Mouse (Mus musculus): ENCODE results near the gene Pgghg. TPM values are rescaled to one million over a fixed set of nuclear protein-coding genes. Genes with fewer than 3 reads are reported as not detected.

The Pgghg gene
- polyA plus RNA-seq, 1 experiment from 2014 or later, result 7.9 TPM

- WGBS (ENCODE audit: insufficient replicate concordance), result 39% methylated on average over 8 of the region's 8 CpGs
- Histone ChIP-seq H3K36me3 (ENCODE audit: control insufficient read depth, insufficient read depth) (no peaks in the 10 kb centered on the region), H3K4me2 (ENCODE audit: low read depth, low read length) (no peak within 1 kb of the TSS), H3K9me3 (replicated peaks; ENCODE audit: control insufficient read depth, low read length) (no peaks in the 10 kb centered on the region), H3K4me1 (ENCODE audit: control insufficient read depth, low read depth, low read length) (peaks cover 8% of the 10 kb centered on the region), H3K9ac (ENCODE audit: low read depth, low read length) (no peak within 1 kb of the TSS), H3K4me3 (ENCODE audit: low read depth, low read length) (no peak within 1 kb of the TSS), H3K27ac (ENCODE audit: low read length) (no peak within 1 kb of the TSS), H3K27me3 (ENCODE audit: control insufficient read depth, insufficient read depth, low read depth, low read length) (peaks cover 43% of the 10 kb centered on the region)
- no peak for ATAC-seq (ENCODE audit: low read depth)
These were observed 20.7 kb upstream of the Pgghg start, which contains the start of gene Nlrp6 for GRCm38 (mm10) chr7:140920418-140921029. Gene Nlrp6, plus strand, starts transcription at chr7:140920902.

DNA sequence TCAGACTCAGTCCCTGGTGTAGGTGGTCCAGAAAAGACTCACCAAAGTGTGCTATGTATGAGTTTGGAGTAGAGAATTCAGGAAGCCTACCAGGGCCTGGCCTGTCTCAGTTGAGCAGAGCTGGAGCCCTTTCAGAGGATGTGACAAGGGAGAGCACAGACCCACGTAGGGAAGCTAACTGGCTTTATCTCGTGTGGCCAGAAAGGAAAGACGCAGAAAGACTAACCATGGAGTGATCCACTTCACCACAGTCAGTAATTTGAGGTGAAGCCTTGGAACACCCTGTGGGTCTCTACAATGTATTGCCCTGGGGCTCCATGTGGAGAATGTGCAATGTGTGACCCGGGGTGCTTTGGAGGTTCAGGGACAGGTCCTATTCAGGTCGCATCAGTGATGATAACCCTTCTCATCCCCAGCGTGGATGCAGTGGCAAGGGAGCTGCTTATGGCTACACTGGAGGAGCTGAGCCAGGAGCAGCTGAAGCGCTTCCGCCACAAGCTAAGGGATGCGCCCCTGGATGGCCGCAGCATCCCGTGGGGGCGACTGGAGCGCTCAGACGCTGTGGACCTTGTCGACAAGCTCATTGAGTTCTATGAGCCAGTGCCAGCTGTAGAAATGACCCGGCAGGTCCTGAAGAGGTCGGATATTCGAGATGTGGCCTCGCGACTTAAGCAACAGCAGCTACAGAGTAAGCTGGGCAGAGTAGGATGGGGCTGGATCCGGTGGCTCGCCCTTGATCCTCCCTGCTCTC lies 19.8 kb upstream of the Pgghg start:
- no peak overlapping the region for H3K27ac ChIP-seq (ENCODE audit: low read length)
- ATAC-seq (ENCODE audit: low read depth), result no peak
- no peak overlapping the region for H3K9ac ChIP-seq (ENCODE audit: low read depth, low read length)
- no peaks in the 10 kb centered on the region for H3K36me3 ChIP-seq (ENCODE audit: control insufficient read depth, insufficient read depth)
- peaks cover 8% of the 10 kb centered on the region for H3K4me1 ChIP-seq (ENCODE audit: control insufficient read depth, low read depth, low read length)
- 25% methylated on average over 22 of the region's 22 CpGs for WGBS (ENCODE audit: insufficient replicate concordance)
- H3K27me3 ChIP-seq (ENCODE audit: control insufficient read depth, insufficient read depth, low read depth, low read length), result peaks cover 43% of the 10 kb centered on the region
- H3K4me3 ChIP-seq (ENCODE audit: low read depth, low read length), result no peak overlapping the region
- H3K9me3 ChIP-seq (replicated peaks; ENCODE audit: control insufficient read depth, low read length), result no peaks in the 10 kb centered on the region
- H3K4me2 ChIP-seq (ENCODE audit: low read depth, low read length), result no peak overlapping the region

DNA sequence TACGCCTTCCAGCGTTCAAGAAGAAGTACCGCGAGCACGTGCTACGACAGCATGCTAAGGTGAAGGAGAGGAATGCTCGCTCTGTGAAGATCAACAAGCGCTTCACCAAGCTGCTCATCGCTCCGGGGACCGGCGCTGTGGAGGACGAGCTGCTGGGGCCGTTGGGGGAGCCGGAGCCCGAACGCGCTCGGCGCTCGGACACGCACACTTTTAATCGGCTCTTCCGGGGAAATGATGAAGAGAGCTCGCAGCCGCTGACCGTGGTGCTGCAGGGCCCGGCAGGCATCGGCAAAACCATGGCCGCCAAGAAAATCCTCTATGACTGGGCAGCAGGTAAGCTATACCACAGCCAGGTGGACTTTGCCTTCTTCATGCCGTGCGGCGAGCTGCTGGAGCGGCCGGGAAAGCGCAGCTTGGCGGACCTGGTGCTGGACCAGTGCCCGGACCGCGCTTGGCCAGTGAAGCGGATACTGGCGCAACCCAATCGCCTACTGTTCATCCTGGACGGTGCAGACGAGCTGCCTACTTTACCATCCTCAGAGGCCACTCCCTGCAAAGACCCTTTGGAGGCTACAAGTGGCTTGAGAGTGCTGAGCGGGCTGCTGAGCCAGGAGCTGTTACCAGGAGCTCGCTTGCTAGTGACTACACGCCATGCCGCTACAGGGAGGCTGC lies 18.7 kb upstream of the Pgghg start:
- Histone ChIP-seq H3K27ac (ENCODE audit: low read length) (no peak overlapping the region), H3K9ac (ENCODE audit: low read depth, low read length) (no peak overlapping the region), H3K4me2 (ENCODE audit: low read depth, low read length) (peak overlapping the region; percentile 41)

GRCm38 (mm10) chr7:140923070-140923775 lies 18.0 kb upstream of the Pgghg start:
- Histone ChIP-seq H3K27me3 (ENCODE audit: control insufficient read depth, insufficient read depth, low read depth, low read length) (peaks cover 43% of the 10 kb centered on the region), H3K36me3 (ENCODE audit: control insufficient read depth, insufficient read depth) (peaks cover 4% of the 10 kb centered on the region; the same call in 1 of the 2 replicates), H3K9ac (ENCODE audit: low read depth, low read length) (no peak overlapping the region), H3K4me1 (ENCODE audit: control insufficient read depth, low read depth, low read length) (peaks cover 8% of the 10 kb centered on the region), H3K4me3 (ENCODE audit: low read depth, low read length) (peak overlapping the region; percentile 21; the same call in 1 of the 2 replicates), H3K4me2 (ENCODE audit: low read depth, low read length) (peak overlapping the region; percentile 41; the same call in 1 of the 2 replicates), H3K27ac (ENCODE audit: low read length) (no peak overlapping the region), H3K9me3 (replicated peaks; ENCODE audit: control insufficient read depth, low read length) (no peaks in the 10 kb centered on the region)
- ATAC-seq (ENCODE audit: low read depth), result no peak
- WGBS (ENCODE audit: insufficient replicate concordance), result 19% methylated on average over 30 of the region's 30 CpGs

More for the DNA sequence above, 18.7 kb upstream of the Pgghg start:
- Histone ChIP-seq H3K27me3 (ENCODE audit: control insufficient read depth, insufficient read depth, low read depth, low read length) (peaks cover 43% of the 10 kb centered on the region), H3K4me1 (ENCODE audit: control insufficient read depth, low read depth, low read length) (peaks cover 8% of the 10 kb centered on the region), H3K4me3 (ENCODE audit: low read depth, low read length) (peak overlapping the region; percentile 21), H3K36me3 (ENCODE audit: control insufficient read depth, insufficient read depth) (no peaks in the 10 kb centered on the region), H3K9me3 (replicated peaks; ENCODE audit: control insufficient read depth, low read length) (no peaks in the 10 kb centered on the region)
- 1% methylated on average over 49 of the region's 49 CpGs for WGBS (ENCODE audit: insufficient replicate concordance)
- ATAC-seq (ENCODE audit: low read depth), result peak; percentile 75

DNA sequence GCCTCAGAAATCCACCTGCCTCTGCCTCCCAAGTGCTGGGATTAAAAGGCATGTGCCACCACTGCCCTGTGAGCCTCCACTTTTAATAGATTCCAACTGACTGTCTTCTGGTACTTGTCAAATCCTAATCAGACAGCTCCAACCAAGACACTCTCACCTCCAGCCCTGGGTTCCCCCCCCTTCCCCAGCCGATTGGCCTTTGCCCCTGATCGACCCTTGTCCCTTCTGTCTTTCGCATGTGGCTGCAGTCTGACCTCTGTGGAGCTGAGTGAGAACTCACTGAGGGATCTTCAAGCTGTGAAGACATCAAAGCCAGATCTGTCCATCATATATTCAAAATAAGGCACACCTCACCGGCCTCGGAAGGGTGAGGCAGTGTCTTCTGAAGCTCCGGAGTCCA lies 14.0 kb upstream of the Pgghg start:
- no peak; the same call in 1 of the 2 replicates for ATAC-seq (ENCODE audit: low read depth)
- WGBS (ENCODE audit: insufficient replicate concordance), result 71% methylated on average over 6 of the region's 6 CpGs
- peaks cover 6% of the 10 kb centered on the region for H3K4me1 ChIP-seq (ENCODE audit: control insufficient read depth, low read depth, low read length)

GRCm38 (mm10) chr7:140938436-140938835 lies 2.8 kb upstream of the Pgghg start:
- Histone ChIP-seq H3K27me3 (ENCODE audit: control insufficient read depth, insufficient read depth, low read depth, low read length) (no peaks in the 10 kb centered on the region; the same call in 1 of the 2 replicates), H3K27ac (ENCODE audit: low read length) (no peak overlapping the region), H3K4me1 (ENCODE audit: control insufficient read depth, low read depth, low read length) (peaks cover 10% of the 10 kb centered on the region), H3K9me3 (replicated peaks; ENCODE audit: control insufficient read depth, low read length) (no peaks in the 10 kb centered on the region), H3K4me2 (ENCODE audit: low read depth, low read length) (no peak overlapping the region), H3K9ac (ENCODE audit: low read depth, low read length) (no peak overlapping the region), H3K4me3 (ENCODE audit: low read depth, low read length) (no peak overlapping the region), H3K36me3 (ENCODE audit: control insufficient read depth, insufficient read depth) (no peaks in the 10 kb centered on the region)
- WGBS (ENCODE audit: insufficient replicate concordance), result 32% methylated on average over 3 of the region's 3 CpGs
- ATAC-seq (ENCODE audit: low read depth), result no peak

More for the DNA sequence above, 14.0 kb upstream of the Pgghg start:
- H3K9ac ChIP-seq (ENCODE audit: low read depth, low read length), result no peak overlapping the region
- H3K9me3 ChIP-seq (replicated peaks; ENCODE audit: control insufficient read depth, low read length), result no peaks in the 10 kb centered on the region
- H3K4me3 ChIP-seq (ENCODE audit: low read depth, low read length), result no peak overlapping the region
- peaks cover 7% of the 10 kb centered on the region; the same call in 1 of the 2 replicates for H3K36me3 ChIP-seq (ENCODE audit: control insufficient read depth, insufficient read depth)
- H3K4me2 ChIP-seq (ENCODE audit: low read depth, low read length), result no peak overlapping the region
- H3K27ac ChIP-seq (ENCODE audit: low read length), result no peak overlapping the region
- H3K27me3 ChIP-seq (ENCODE audit: control insufficient read depth, insufficient read depth, low read depth, low read length), result peaks cover 25% of the 10 kb centered on the region

GRCm38 (mm10) chr7:140938896-140939295 lies 2.3 kb upstream of the Pgghg start:
- H3K4me3 ChIP-seq (ENCODE audit: low read depth, low read length), result no peak overlapping the region
- whole genome bisulfite sequencing (ENCODE audit: insufficient replicate concordance), result 38% methylated on average over 2 of the region's 2 CpGs
- ATAC-seq (ENCODE audit: low read depth), result no peak
- no peak overlapping the region for H3K4me2 ChIP-seq (ENCODE audit: low read depth, low read length)
- no peaks in the 10 kb centered on the region for H3K9me3 ChIP-seq (replicated peaks; ENCODE audit: control insufficient read depth, low read length)
- peaks cover 10% of the 10 kb centered on the region for H3K4me1 ChIP-seq (ENCODE audit: control insufficient read depth, low read depth, low read length)
- H3K27me3 ChIP-seq (ENCODE audit: control insufficient read depth, insufficient read depth, low read depth, low read length), result no peaks in the 10 kb centered on the region; the same call in 1 of the 2 replicates
- no peak overlapping the region for H3K9ac ChIP-seq (ENCODE audit: low read depth, low read length)
- H3K27ac ChIP-seq (ENCODE audit: low read length), result no peak overlapping the region
- H3K36me3 ChIP-seq (ENCODE audit: control insufficient read depth, insufficient read depth), result no peaks in the 10 kb centered on the region

GRCm38 (mm10) chr7:140939669-140940171 lies 1.5 kb upstream of the Pgghg start:
- ATAC-seq (ENCODE audit: low read depth), result no peak
- Histone ChIP-seq H3K9ac (ENCODE audit: low read depth, low read length) (no peak overlapping the region), H3K4me3 (ENCODE audit: low read depth, low read length) (no peak overlapping the region), H3K27ac (ENCODE audit: low read length) (no peak overlapping the region), H3K36me3 (ENCODE audit: control insufficient read depth, insufficient read depth) (no peaks in the 10 kb centered on the region), H3K4me2 (ENCODE audit: low read depth, low read length) (no peak overlapping the region), H3K9me3 (replicated peaks; ENCODE audit: control insufficient read depth, low read length) (no peaks in the 10 kb centered on the region), H3K27me3 (ENCODE audit: control insufficient read depth, insufficient read depth, low read depth, low read length) (no peaks in the 10 kb centered on the region; the same call in 1 of the 2 replicates), H3K4me1 (ENCODE audit: control insufficient read depth, low read depth, low read length) (peaks cover 10% of the 10 kb centered on the region)
- 41% methylated on average over 8 of the region's 8 CpGs for WGBS (ENCODE audit: insufficient replicate concordance)

Measured in liver, embryonic 16.5 days (tissue).